Mouse (Mus musculus) cerebellum, adult (tissue): Measurements from ENCODE around the gene D6Ertd527e.
A peak's percentile ranks its signal among the peaks of the same experiment; 100 is the strongest.
"Not testable (repeated sequence)": the region's sequence is repeated elsewhere in the genome, so short reads cannot be mapped to it uniquely, and the experiment has no call there.

Experiments used
- ATAC-seq: cut with Nextera tagmentation; 2 replicates; pipeline ENCODE4 v1.9.2; 2017; ENCODE audit warnings: mild to moderate bottlenecking, moderate library complexity, mixed read lengths; ENCODE audit not compliant: insufficient number of reproducible peaks, low FRiP score, low TSS enrichment

The D6Ertd527e gene

DNA sequence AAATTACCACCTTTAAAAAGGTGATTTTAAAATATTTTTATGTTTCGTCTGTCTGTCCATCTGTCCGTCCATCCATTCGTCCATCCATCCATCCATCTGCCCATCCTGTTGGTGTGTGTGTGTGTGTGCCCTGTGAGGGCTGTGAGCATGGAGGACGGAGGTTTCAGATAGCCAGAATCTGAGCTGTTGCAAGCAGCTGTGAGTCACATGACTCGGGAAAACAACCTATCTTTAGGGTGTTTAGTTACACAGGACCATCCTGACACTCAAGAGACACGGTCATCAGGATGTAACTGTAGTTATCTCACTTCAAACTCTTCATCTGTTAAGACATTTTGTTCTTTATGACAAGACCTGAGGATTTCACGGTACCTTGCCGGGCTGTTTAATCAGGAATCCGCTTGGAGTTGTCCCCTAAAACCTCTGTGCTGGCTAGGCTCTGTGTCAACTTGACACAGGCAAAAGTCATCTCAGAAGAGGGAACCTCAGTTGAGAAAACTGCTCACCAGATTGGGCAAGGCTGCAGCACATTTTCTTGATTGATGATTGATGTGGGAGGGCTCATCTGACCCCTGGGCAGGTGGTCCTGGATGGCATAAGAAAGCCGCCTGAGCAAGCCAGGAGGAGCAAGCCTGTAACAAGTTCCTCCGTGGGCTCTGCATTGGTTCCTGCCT, at the start of gene D6Ertd527e:
Gene D6Ertd527e, plus strand, starts transcription at position 624 of the 674 bp plus-strand sequence.
- ATAC-seq: no peak

GRCm38 (mm10) chr6:87059754-87060153, 44.8 kb upstream of the D6Ertd527e start:
- no peak for ATAC-seq

- no peak for ATAC-seq
Observed at GRCm38 (mm10) chr6:87063586-87063985, 41.0 kb upstream of the D6Ertd527e start.

GRCm38 (mm10) chr6:87068209-87068608, 36.3 kb upstream of the D6Ertd527e start:
- ATAC-seq: no peak

DNA sequence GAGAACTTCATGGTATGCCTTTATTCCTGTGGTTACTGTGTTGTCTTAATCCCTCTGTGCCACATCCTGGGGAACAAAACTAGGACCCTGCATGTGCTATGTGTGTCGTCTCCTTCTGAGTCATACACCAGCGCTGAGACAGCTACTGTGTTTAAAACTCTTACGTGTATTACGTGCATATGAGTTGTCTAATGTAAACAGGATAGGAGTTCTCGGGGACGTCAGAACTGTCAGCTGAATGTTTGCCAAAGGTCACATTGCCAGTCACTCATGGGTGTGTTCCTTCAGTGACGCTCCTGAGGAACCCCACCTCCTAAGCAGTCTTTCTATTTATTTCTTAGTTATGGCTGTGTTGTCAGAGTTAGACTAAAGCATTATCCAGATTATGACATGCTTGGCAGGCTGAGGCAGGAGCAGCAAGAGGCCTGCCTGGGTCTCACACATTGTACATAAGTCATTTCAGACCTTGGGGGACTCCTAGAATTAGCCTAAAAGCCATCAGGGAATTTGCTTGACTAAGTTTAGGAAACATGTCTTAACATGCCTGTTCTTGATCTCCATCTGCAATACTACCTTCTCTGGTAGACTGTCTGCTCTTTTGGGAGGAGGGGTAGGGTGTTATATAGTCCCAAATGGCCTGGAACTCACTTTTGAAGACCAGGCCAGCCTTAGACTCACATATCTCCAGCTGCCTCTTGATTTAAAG, 35.2 kb upstream of the D6Ertd527e start:
- ATAC-seq: no peak

DNA sequence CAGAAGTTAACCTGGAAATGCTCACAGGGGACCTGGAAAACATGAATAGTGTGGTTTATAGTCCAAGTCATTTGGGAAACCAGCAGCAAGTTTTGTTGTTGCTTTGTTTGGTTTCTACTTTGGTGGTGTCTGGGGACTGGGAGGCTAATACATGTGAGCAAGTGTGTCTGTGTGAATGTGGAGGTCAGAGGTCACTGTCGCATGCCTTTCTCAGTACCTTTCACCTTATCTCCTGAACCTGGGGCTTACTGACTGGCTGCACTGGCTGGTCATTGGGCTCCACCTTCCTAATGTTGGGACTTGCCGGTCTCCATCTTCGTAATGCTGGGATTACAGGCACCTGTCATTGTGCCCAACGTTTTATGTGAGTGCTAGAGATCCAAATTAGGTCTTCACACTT, 33.9 kb upstream of the D6Ertd527e start:
- no peak for ATAC-seq

- no peak for ATAC-seq
Observed at GRCm38 (mm10) chr6:87072759-87073158, 31.8 kb upstream of the D6Ertd527e start.

DNA sequence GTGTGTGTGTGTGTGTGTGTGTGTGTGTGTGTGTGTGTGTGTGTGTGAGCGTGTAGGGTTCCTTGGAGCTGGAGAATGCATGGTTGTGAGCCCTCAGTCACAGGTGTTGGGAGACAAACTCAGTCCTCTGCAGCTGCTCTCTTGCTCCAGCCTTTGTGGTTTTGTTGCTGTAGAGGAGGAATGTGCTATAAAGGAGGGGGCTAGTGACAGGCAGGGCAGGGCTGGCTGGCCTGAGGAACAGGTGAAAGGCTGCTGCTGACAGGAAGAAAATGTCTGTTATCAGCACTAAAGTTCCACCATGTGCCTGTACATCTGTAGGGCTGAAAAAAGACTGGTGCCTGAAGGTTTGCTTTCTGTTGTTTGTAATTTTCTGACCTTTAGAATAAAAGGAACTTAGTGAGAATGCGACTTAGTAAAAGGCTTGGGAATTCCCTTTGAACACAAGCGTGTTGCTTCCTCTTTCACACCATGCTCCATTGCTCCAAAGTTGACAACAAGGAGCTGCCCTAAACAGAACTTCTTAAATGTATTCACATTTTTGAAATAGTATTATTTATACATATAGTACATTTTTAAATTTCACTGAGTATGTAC, 29.4 kb upstream of the D6Ertd527e start:
- no peak for ATAC-seq

GRCm38 (mm10) chr6:87079457-87079856, 25.1 kb upstream of the D6Ertd527e start:
- no peak for ATAC-seq

DNA sequence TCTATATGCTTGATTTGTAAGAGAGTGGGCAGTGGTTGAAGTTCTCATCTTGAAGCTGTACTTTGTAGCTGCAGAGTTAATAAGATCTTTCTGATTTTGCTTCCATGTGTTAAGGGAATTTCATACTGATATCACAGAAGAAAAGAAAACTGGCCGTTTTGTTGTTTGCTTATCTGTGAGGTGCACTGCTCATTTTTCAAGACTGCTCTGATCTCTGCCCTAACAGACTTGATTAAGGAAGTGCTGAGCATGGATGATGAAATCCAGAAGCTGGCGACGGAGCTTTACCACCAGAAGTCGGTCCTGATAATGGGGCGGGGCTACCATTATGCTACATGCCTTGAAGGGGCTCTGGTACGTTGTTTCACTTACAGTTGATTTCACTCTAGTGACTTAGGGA, 19.5 kb upstream of the D6Ertd527e start:
- ATAC-seq: no peak

GRCm38 (mm10) chr6:87088356-87088755, 16.2 kb upstream of the D6Ertd527e start:
- ATAC-seq: no peak

- ATAC-seq: no peak
Observed at GRCm38 (mm10) chr6:87090877-87091276, 13.7 kb upstream of the D6Ertd527e start.

GRCm38 (mm10) chr6:87092476-87092875, 12.1 kb upstream of the D6Ertd527e start:
- ATAC-seq: no peak

- not testable (repeated sequence) for ATAC-seq
Observed at GRCm38 (mm10) chr6:87093631-87094030, 10.9 kb upstream of the D6Ertd527e start.

- ATAC-seq: no peak
Observed at GRCm38 (mm10) chr6:87099261-87099660, 5.3 kb upstream of the D6Ertd527e start.

- no peak for ATAC-seq
Observed at GRCm38 (mm10) chr6:87099671-87100296, 4.8 kb upstream of the D6Ertd527e start.

DNA sequence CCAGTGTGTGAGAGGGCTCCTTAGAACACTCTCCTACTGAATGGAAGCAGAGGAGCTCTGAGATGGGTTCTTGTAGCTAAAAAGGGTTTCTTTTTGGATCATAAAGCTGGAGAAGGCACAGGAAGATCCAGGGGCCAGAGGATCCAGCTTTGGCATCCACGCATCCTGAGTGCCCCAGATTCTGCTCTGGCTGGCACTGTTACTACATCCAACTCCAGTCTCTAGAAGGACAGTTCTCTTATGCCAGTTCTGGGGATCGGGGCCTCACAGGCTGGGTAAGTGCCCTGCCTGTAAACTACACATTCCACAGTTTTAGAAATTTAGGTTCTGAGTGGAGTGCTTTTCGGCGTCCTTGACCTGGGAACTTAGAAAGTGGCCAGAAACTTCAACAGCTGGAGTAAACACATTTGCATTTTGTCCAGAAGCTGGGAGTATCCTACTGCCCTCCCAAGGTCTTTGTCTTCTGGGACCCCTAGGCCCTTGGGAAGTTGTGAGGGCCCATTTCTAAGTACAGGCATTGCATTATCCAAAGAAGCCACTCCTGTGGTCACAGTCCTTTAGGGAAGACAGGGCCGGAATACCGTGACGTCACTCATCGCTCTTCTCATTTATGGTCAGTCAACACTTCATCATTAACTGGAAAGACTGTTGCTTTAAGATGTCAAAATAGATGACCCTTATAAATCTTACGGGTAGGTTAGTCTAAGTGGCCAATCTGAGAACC, 4.1 kb upstream of the D6Ertd527e start:
- no peak for ATAC-seq

GRCm38 (mm10) chr6:87101281-87101954, 3.1 kb upstream of the D6Ertd527e start:
- peak; percentile 50 for ATAC-seq

GRCm38 (mm10) chr6:87101955-87102353, 2.6 kb upstream of the D6Ertd527e start:
- 0 out of 2 replicates have a peak, but pooled peaks have one; percentile 13 for ATAC-seq

DNA sequence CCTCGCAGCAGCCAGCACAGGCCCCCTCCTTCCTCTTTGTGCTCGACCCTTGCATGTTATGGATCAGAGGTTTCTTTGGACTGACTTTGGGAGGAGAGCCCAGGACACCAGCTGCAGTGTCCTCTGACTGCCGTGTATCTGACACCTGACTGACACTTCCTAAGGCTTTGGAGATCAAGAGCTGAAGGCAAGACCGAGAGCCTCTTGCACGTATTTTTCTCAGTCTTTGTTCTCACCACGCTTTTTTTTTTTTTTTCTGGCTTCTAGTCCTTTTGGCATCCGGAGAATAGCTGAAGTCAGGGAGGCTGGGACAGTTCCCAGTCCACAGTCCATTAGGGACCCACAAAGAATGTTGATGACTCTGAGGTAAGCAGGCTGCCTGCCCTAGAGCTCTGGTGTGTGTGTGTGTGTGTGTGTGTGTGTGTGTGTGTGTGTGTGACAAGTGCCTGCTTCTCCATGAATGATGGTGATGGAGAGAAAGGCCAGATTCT, 2.1 kb upstream of the D6Ertd527e start:
- 0 out of 2 replicates have a peak, but pooled peaks have one; percentile 1 for ATAC-seq
